Mouse (Mus musculus) WW6 (cell line): Measurements from ENCODE around the gene Vmn1r37.
"Not testable (repeated sequence)": the region's sequence is repeated elsewhere in the genome, so short reads cannot be mapped to it uniquely, and the experiment has no call there.

Experiments used
- DNase-seq: peaks from one replicate; pipeline ENCODE4 v3.0.0-alpha.2; 2013; ENCODE audit warnings: low read depth, low spot score

Vmn1r37 gene

GRCm38 (mm10) chr6:66729082-66729481 is at the start of gene Vmn1r37:
Vmn1r37 (plus strand) TSS chr6:66729382.
- DNase-seq, result not testable (repeated sequence)

GRCm38 (mm10) chr6:66685806-66686205 is 43.4 kb upstream of the Vmn1r37 start, which contains the start of gene Vmn1r35:
Vmn1r35 (minus strand) TSS chr6:66685906.
- no peak for DNase-seq

- no peak for DNase-seq
These were observed 20.3 kb upstream of the Vmn1r37 start for GRCm38 (mm10) chr6:66708901-66709300.

- no peak for DNase-seq
These were observed 15.3 kb upstream of the Vmn1r37 start for GRCm38 (mm10) chr6:66713854-66714253.

DNA sequence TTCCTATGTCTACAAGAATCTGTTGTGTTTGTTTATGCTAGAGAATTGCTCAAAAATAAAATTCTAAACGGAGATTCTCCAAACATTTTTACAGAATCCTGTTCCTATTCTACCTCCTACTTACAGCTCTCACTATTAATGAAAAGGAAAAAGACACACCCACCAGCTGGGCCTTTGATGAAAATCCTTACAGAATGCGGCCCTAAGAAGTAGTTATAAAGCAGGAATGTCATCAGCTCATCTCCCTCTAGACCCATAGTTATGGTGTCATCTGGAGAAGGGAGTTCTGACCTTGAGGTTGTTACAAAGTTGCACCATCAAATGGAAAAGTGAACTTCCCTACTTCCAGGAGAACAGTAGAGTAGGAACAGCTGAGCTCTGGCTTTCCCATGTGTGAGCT is 10.1 kb upstream of the Vmn1r37 start, which contains the start of gene Vmn1r36:
Vmn1r36 (minus strand) TSS at position 101 of the 400 bp plus-strand sequence.
- not testable (repeated sequence) for DNase-seq

- DNase-seq, result not testable (repeated sequence)
These were observed 53.3 kb downstream of the Vmn1r37 start, which contains the start of gene Vmn1r38 for GRCm38 (mm10) chr6:66782527-66782926. Vmn1r38 (minus strand) TSS chr6:66782627.
